Mouse (Mus musculus) left cerebral cortex, postnatal 10 days (tissue): ENCODE data around the gene Dennd5a. TPM values are rescaled to one million over a fixed set of nuclear protein-coding genes. Genes with fewer than 3 reads are reported as not detected.
"Not testable (repeated sequence)": the region's sequence is repeated elsewhere in the genome, so short reads cannot be mapped to it uniquely, and the experiment has no call there.

Source experiments
- DNase-seq, 2 experiments: peaks; one replicate each; pipeline ENCODE4 v3.0.0; 2021 to 2022; ENCODE audit warnings: low spot score in 2 of 2, mixed read lengths in 1 of 2; ENCODE audit errors: extremely low spot score in 1 of 2
- intact Hi-C: fragments of 180-260 bp; cut with DNase I; formaldehyde crosslinking; loops from one replicate; pipeline ENCODE4 v1.15.1; 2025
- total RNA-seq, 2 experiments: library from RNA; stranded (reverse); gene quantifications; 2 replicates each; pipeline ENCODE4 v1.2.3; 2021

Dennd5a gene
- total RNA-seq: 100 to 1,000 TPM; 150 to 152 TPM

GRCm38 (mm10) chr7:109959716-109960612 lies at the start of gene Dennd5a:
Gene Dennd5a (minus strand): TSS chr7:109960470.
- peak; percentile 66 to 90 for DNase-seq
- intact Hi-C loops: no loop called here

- no peak for DNase-seq
- intact Hi-C loops: no loop called here
Observed at GRCm38 (mm10) chr7:110009084-110009483, 48.8 kb upstream of the Dennd5a start.

GRCm38 (mm10) chr7:110008513-110008912 lies 48.2 kb upstream of the Dennd5a start:
- DNase-seq: no peak
- intact Hi-C loops: no loop called here

GRCm38 (mm10) chr7:110006471-110007195 lies 46.4 kb upstream of the Dennd5a start:
- DNase-seq: no peak
- intact Hi-C loops: no loop called here

- intact Hi-C loops: no loop called here
- DNase-seq: no peak
Observed at GRCm38 (mm10) chr7:110005976-110006375, 45.7 kb upstream of the Dennd5a start.

- intact Hi-C loops: no loop called here
- peak; percentile 5 to 81 for DNase-seq
Observed at GRCm38 (mm10) chr7:110002968-110003367, 42.7 kb upstream of the Dennd5a start.

GRCm38 (mm10) chr7:110002092-110002491 lies 41.8 kb upstream of the Dennd5a start:
- DNase-seq: no peak
- intact Hi-C loops: no loop called here

GRCm38 (mm10) chr7:109998388-109998787 lies 38.1 kb upstream of the Dennd5a start:
- DNase-seq: no peak
- intact Hi-C loops: no loop called here

GRCm38 (mm10) chr7:109993157-109993959 lies 33.1 kb upstream of the Dennd5a start:
- no peak for DNase-seq
- intact Hi-C loops: no loop called here

- DNase-seq: no peak
- intact Hi-C loops: no loop called here
Observed at GRCm38 (mm10) chr7:109991286-109991685, 31.0 kb upstream of the Dennd5a start.

GRCm38 (mm10) chr7:109986775-109987174 lies 26.5 kb upstream of the Dennd5a start, which contains the start of gene Tmem41b:
Gene Tmem41b (minus strand): TSS chr7:109986929.
- intact Hi-C loops: not testable (repeated sequence)

GRCm38 (mm10) chr7:109986133-109986669 lies 25.9 kb upstream of the Dennd5a start:
- DNase-seq: peak; percentile 98 to 100
- intact Hi-C loops: no loop called here

More at GRCm38 (mm10) chr7:109986775-109987174, 26.5 kb upstream of the Dennd5a start, which contains the start of gene Tmem41b:
- peak in 1 of 2 experiments; percentile 21 for DNase-seq

GRCm38 (mm10) chr7:109985661-109986132 lies 25.4 kb upstream of the Dennd5a start:
- no peak for DNase-seq
- intact Hi-C loops: no loop called here

- intact Hi-C loops, DNase-seq: not testable (repeated sequence)
Observed at GRCm38 (mm10) chr7:109984608-109985007, 24.3 kb upstream of the Dennd5a start.

GRCm38 (mm10) chr7:109977131-109977530 lies 16.9 kb upstream of the Dennd5a start:
- peak in 1 of 2 experiments; percentile 30 for DNase-seq
- intact Hi-C loops: loop anchor here (5.0 kb wide), 1 partner anchor 65 kb away; no protein-coding TSS in a partner anchor

GRCm38 (mm10) chr7:109975966-109976715 lies 15.9 kb upstream of the Dennd5a start:
- intact Hi-C loops: loop anchor here (5.0 kb wide), 1 partner anchor 66 kb away; no protein-coding TSS in a partner anchor
- no peak for DNase-seq

GRCm38 (mm10) chr7:109969542-109969941 lies 9.3 kb upstream of the Dennd5a start:
- DNase-seq: no peak
- intact Hi-C loops: no loop called here
